14 mouse cellular contexts compared by ENCODE assay signal in the genomic region with DNA sequence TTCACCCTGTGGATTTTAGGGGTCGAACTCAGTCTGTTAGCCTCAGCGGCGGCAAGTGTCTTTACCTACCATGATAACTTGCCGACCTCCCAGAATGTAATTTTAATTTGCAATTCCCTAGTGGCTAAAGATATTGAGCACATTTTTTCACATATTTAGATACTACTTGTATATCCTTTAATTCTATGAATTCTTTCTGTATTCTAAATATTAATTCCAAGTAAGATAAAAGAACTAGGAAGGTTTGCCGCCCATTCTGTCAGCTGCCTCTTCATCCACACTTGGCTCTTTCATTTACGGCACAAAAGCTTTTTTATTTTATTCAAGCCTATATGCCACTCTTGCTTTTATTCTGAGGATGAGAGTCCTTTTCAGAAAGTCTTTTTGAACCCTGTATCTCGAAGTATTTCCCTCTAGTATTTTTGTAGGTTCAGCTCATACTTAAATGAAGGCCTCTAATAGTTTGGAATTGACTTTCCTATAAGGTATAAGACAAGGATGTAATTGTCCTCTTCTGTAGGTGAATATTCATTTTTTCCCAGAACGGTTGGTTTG.
"Had no signal": no experiment of that assay in that cellular context is flagged by ENCODE, and none has a peak within 500 bp of the region (broad histone marks: within the 10 kb centered on the region; RNA-seq: fewer than 3 reads in every experiment).

No protein-coding gene starts in this region.

- DNase-seq: cerebellum, adult 9-10 months; cerebellum, adult 9-11 months; cerebellum, postnatal 14 days; cerebellum, postnatal 25 days; cerebellum, postnatal 36 days; embryo, embryonic 11 days; forebrain, postnatal 0 days; gastrocnemius, adult 2 months; gastrocnemius, postnatal 10 days; gastrocnemius, postnatal 14 days; gastrocnemius, postnatal 25 days; gastrocnemius, postnatal 36 days; heart, adult 18-20 months; heart, adult 2 months had no signal
